Mouse (Mus musculus) gastrocnemius, postnatal 36 days (tissue): Measurements from ENCODE around the gene Arfgap1. TPM values are rescaled to one million over a fixed set of nuclear protein-coding genes. Genes with fewer than 3 reads are reported as not detected.

Experiments
- DNase-seq, 2 experiments: peaks; one replicate each; pipeline ENCODE4 v3.0.0; 2022
- intact Hi-C: fragments of 180-260 bp; cut with DNase I; formaldehyde crosslinking; loops from one replicate; pipeline ENCODE4 v1.15.1; 2025
- long read RNA-seq, 2 experiments: library from polyadenylated mRNA; stranded (forward); transcript quantifications; one replicate each; pipeline ENCODE4 v2.0.0; 2021
- total RNA-seq, 2 experiments: library from RNA; stranded (reverse); gene quantifications; 2 replicates each; pipeline ENCODE4 v1.2.3; 2021

Arfgap1 gene
- total RNA-seq, result 10 to 100 TPM; 28.3 to 30.0 TPM
- long read RNA-seq, experiment 1, transcript Arfgap1-201 (14 exons, 2,714 nt), result major isoform, 8 of 20 reads
- long read RNA-seq, experiment 1, partial matches to known transcripts, result 1 of 20 reads
- long read RNA-seq, experiment 1, other reads (novel, unspliced or antisense), result 11 of 20 reads
- long read RNA-seq, experiment 2, transcript Arfgap1-201 (14 exons, 2,714 nt), result major isoform, 11 of 32 reads
- long read RNA-seq, experiment 2, partial matches to known transcripts, result 3 of 32 reads
- long read RNA-seq, experiment 2, other reads (novel, unspliced or antisense), result 18 of 32 reads

DNA sequence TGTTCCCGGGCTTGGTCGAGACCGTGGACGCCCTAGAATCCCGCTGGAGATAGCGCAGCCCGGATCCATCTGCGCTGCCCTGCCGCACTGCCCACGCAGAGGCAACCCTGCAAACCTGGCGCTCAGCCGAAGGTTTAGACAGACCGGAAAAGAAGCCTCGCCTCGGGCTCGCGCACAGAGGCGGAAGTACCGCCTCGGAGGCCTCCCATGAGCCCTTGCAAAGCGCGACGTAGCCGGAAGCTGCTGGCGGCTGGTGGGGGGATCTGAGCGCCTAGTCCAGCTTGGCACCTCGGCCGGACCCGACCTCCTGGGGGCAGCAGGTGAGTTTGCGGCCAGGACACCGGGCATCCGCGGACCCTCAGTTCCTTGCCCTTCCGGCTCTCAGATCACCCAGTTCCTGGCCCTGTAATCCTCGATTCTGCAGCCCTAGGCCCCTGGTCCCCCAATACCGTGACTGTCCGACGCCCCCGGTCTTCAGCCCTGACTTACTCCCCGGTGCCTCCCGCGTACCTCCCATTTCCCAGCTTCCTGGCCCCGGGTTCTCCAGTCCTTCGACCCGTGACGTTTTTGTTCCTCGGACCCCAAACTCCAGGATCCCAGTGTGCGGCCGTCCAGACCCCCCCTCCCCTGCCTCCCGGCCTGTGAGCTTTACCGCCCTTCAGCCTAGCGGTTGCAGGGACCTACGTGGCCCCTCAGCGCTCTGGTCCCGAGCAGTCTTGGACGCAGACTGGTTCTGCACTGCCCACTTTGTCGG, at the start of gene Arfgap1:
Arfgap1 (plus strand) TSS at position 216 of the 754 bp plus-strand sequence.
- intact Hi-C loops, result loop anchor here (10.0 kb wide), 1 partner anchor 162 kb away; no protein-coding TSS in a partner anchor
- peak; percentile 86 to 91 for DNase-seq

DNA sequence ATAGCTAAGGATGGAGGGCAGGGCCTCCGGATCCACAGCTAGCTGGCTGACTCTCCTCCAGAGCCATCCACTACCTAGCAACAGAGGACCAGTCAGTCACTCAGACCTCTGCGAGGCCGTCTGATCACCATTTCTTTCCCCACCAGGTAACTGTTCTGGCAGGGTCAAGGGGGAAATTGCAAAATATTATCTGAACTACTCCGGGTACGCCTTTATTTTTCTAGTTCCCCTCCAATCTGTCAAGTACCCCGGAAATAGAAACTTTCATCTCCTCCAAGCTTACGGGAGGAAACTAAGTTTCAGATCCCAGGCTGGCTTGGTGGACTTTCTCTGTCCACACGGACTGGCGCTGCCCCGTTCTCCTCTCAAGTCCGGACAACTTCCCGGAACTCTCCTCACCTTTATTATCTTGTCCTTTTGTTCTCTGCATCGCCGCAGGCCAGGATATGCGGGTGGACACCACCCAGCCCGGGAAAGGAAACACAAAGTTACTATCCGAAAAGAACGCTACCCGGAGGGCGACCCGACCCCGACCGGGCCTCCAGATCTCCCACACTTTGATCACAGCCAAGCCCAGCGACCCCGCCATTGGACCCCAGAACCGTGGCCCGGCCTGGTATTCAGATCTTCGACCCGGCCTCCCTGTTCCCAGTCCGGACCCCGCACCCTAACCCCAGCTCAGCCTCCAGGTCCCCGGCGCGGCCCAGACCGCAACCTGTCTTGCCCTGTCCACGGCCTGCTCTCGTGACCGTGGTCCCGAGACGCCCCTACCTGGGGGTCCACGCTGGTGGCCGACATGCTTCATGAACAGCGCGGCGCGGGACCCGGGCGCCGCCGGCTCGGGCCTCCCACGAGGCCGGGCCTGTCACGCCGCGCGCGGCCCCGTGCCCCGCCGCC, 46.9 kb upstream of the Arfgap1 start:
- intact Hi-C loops, result loop anchor here (5.0 to 10.0 kb wide), 2 partner anchors 142 to 245 kb away; no protein-coding TSS in a partner anchor
- DNase-seq, result peak in 1 of 2 experiments; percentile 12

GRCm38 (mm10) chr2:180920810-180921400, 46.1 kb upstream of the Arfgap1 start, which contains the start of gene Ythdf1:
TSS of gene Ythdf1 (minus strand) at chr2:180920949.
- DNase-seq, result peak; percentile 96 to 98
- intact Hi-C loops, result loop anchor here (5.0 kb wide), 1 partner anchor 141 kb away; no protein-coding TSS in a partner anchor

- intact Hi-C loops, result loop anchor here (5.0 kb wide), 1 partner anchor 140 kb away; no protein-coding TSS in a partner anchor
- no peak for DNase-seq
These were observed 44.3 kb upstream of the Arfgap1 start for GRCm38 (mm10) chr2:180922739-180923138.

DNA sequence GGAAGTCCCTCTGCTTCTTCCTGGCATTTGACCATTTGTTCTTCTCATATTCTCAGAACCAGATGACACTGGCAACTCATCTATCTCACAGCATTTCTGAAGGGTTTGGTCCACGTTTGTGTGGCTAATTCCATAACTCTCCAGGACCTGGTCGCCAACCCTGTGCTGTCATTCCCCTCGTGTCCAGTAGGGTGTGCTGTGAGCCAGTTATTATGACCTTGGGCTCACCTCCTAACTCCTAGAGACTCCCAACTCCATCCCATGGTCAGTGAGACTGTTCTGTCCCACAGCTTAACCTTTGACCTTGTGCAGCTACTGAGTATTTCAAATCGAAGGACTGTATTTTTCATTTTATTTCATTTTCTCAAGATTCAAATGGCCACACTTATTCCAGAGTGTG, 41.8 kb upstream of the Arfgap1 start:
- DNase-seq, result peak; percentile 41 to 66
- intact Hi-C loops, result no loop called here

DNA sequence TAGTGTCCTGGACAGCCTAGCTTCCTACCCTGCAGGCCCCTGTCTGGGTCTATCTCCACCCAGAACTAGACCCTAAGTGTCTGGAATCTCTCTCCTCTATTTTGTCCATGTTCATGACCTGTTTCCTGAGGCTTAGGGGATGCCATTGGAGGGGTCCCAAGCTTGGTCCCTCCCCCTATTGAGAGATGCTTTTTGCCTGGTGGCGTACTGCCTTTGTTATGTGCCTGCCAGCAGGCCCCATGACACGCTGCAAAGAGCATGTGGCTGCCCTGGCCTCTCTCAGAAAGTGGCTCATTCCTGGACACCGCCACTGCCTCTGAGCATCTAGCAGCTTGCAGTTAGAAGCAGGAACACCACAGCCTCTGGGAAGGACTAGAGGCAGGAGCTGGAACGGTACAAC, 38.3 kb upstream of the Arfgap1 start, which contains the start of gene Birc7:
Birc7 (plus strand) TSS at position 301 of the 400 bp plus-strand sequence.
- intact Hi-C loops, result no loop called here
- DNase-seq, result no peak

DNA sequence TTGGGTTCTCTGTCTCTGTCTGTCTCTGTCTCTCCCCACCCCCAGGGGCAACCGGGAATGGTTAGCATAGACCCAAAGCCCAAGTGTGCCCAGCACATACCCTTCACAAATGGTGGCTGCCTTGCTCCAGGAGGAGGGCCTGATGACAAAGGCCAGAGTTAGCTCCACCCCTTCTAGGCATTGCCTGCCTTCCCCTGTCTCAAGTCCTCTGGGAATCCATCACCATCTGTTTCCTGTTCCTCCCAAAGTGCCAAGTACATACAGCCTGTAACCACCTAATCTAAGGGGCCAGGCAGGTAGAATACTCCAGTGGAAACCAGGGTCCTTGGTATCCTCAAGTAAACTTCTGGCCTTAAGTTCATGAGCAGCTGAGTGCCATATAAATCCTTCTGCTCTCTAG, 34.6 kb upstream of the Arfgap1 start:
- intact Hi-C loops, result no loop called here
- DNase-seq, result no peak

DNA sequence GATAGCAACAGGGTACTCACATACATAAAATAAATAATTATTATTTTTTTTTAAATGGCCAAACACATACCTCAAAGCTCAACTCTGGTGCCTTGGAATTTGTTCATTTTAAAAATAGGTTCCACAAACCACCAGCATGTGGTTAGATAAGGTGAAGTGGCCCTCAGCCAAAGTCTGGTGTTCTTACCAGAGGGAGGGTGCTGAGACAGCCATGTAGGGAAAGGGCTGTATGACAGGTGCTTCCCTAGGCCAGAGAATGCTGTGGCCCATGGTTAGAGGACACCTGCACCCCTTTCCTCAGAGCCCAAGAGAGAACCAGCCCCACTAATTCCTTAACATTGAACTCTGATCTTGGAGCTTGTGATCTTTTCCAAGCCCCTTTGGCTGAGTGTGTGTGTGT, 26.8 kb upstream of the Arfgap1 start:
- no peak for DNase-seq
- intact Hi-C loops, result no loop called here

DNA sequence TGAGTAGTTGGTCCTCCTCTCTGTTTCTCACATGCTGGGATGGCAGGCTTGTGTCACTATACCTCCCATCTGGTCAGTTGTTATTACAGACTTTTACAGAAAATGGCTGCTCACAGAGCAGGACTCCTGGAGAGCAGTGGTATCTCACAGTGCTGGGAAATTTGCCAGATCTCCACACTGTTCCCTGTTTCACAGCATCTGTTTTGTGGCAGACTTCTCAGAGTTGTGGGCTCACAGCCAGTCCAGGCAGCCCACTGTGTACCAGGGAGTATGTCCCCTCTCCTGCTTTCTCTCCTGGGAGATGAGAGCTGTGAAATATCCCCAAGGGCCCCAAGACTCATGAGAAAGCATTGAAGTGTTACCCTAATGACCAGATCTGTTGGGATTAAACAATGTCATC, 25.2 kb upstream of the Arfgap1 start:
- DNase-seq, result no peak
- intact Hi-C loops, result no loop called here

- DNase-seq, result no peak
- intact Hi-C loops, result no loop called here
These were observed 17.1 kb upstream of the Arfgap1 start for GRCm38 (mm10) chr2:180949947-180950346.

DNA sequence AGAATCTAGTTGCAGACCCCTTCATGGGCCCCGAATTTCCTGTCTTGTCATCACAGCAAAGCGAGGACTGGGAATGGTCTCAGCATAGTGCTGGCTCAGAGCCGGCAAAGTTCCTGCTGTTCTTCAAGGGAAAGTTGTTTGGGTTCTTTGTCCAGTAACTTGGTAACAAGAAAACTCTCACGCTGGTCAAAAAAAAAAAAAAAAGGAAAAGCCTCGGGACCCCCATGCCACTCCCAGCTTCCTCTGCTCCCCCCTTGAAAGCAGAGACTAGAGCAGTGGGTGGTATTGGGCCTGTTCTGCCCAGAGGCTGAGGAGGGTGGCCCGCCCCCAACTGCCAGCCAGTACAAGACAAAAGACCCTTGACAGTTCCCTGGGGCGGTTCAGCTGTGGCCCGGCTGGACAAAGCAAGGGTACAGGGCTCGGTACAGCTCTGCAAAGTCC, 14.3 kb upstream of the Arfgap1 start:
- DNase-seq, result no peak
- intact Hi-C loops, result loop anchor here (1.0 kb wide), 1 partner anchor 21 kb away; no protein-coding TSS in a partner anchor

DNA sequence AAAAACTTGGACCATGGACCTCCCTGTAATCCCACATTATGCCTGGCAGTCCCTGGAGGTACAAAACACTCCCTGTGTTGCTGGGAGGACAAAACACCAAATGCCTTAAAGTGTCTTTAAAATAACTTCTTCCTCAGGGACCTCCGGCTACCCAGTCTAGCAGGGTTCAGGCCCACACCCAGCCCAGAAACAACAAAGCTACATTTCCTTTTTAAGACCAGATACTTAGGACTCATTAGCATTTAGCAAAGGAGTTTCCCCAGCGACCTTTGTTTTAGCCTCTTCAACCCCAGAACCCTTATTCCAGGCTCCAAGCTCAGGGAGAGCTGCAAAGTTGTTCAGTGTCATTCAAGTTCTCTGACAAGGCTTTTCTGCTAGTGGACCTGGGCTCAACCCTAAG, 13.4 kb upstream of the Arfgap1 start:
- no peak for DNase-seq
- intact Hi-C loops, result loop anchor here (1.0 kb wide), 1 partner anchor 22 kb away; no protein-coding TSS in a partner anchor

DNA sequence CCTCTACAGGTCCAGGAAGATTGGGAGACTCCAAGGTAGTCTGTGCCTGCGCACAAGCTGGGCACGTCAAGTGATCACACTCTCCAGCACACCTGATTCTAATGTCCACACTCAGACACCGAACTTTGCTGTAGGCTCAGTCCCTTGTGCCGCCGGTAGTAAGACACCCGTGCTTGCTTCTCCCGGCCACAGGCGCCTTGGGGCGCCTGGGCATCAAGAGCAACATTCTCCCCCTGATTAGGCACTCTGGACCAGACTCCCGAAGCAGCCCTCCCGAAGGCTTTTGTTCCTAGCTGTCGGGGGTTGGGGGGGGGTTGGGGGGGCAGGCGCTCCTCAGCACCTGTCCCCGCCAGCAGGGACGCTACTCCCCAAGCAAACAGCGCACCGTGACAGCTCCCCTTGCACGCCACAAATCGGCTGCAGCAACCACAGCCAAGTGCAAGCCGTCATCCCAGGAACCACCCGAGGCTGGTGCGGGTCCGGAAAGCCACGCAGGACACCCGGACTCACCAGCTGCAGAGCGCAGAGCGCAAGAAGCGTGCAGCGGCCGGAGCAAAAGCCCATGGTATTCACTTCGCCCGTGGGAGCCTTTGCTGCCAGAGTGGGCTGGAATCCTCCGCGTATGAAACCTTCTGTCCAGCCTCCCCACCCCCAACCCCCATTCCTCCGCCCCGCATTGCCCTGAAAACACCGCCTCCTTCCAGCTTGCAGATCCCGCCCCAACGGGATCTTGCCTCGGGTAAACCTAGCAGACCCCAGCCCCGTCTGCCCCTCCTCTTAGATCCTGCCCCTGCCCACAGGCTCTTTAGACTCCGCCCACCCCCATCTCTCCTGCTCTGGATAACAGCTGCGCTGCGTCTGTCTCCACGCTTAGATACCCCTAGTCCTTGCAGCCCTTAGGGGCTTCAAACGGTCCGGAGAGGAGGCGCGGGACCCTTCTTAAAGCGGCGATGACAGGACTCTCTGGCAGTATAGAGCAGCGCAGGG, 12.7 kb upstream of the Arfgap1 start, which contains the start of gene Nkain4:
Nkain4 (minus strand) TSS at position 639 of the 987 bp plus-strand sequence.
- intact Hi-C loops, result no loop called here
- peak in 1 of 2 experiments; percentile 19 for DNase-seq

GRCm38 (mm10) chr2:180959605-180960004, 7.4 kb upstream of the Arfgap1 start:
- DNase-seq, result no peak
- intact Hi-C loops, result loop anchor here (10.0 kb wide), 1 partner anchor 155 kb away; no protein-coding TSS in a partner anchor

- no peak for DNase-seq
- intact Hi-C loops, result loop anchor here (10.0 kb wide), 1 partner anchor 155 kb away; no protein-coding TSS in a partner anchor
These were observed 6.8 kb upstream of the Arfgap1 start for GRCm38 (mm10) chr2:180960187-180960586.

DNA sequence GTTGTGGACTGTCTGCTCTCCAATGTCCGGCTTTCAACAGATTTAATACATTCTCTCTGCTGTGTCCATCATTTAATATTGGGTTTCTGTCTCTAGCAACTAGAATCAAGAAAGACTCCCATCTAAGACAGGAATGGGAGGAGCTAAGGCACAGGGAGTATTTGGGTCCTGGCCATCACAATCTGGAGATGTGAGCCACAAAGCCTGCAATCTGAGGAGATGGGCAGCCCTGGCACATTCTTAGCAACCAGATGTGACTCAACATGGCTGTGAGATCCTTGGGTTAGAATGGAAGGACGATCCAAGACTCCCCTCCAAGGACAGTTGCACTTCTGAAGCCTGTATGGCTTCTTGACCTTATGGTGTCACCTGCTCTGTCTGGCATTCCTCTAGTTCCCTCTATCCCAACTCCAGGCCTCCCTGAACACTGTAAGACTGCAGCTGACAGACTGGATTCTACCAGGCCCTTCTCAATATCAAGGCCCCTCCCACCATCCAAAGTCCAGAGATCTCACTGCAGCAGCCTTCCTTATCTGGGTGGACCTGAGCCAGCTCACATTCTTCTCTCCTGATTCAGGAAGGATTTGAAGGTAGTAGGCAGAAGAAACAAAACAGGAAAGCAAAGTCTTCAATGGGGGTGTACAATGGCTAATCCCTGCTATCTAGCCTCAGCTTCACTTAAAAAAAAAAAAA, 4.3 kb upstream of the Arfgap1 start:
- intact Hi-C loops, result loop anchor here (10.0 kb wide), 1 partner anchor 158 kb away; no protein-coding TSS in a partner anchor
- no peak for DNase-seq

GRCm38 (mm10) chr2:180963956-180964355, 3.1 kb upstream of the Arfgap1 start:
- peak; percentile 69 to 77 for DNase-seq
- intact Hi-C loops, result loop anchor here (2.0 to 10.0 kb wide), 2 partner anchors 37 to 159 kb away; no protein-coding TSS in a partner anchor
